Mouse (Mus musculus): Measurements from ENCODE around the gene Pias3. TPM values are rescaled to one million over a fixed set of nuclear protein-coding genes. Genes with fewer than 3 reads are reported as not detected.
A peak's percentile ranks its signal among the peaks of the same experiment; 100 is the strongest.
"Not testable (repeated sequence)": the region's sequence is repeated elsewhere in the genome, so short reads cannot be mapped to it uniquely, and the experiment has no call there.

Gene Pias3
- total RNA-seq (2014; fragmentation: Nextera tagmentation) (12.5 and 15.8 TPM in 2 replicates), total RNA-seq (2017) (5.5 and 7.3 TPM in 2 replicates), polyA plus RNA-seq (2012) (10.6 and 12.1 TPM in 2 replicates)

DNA sequence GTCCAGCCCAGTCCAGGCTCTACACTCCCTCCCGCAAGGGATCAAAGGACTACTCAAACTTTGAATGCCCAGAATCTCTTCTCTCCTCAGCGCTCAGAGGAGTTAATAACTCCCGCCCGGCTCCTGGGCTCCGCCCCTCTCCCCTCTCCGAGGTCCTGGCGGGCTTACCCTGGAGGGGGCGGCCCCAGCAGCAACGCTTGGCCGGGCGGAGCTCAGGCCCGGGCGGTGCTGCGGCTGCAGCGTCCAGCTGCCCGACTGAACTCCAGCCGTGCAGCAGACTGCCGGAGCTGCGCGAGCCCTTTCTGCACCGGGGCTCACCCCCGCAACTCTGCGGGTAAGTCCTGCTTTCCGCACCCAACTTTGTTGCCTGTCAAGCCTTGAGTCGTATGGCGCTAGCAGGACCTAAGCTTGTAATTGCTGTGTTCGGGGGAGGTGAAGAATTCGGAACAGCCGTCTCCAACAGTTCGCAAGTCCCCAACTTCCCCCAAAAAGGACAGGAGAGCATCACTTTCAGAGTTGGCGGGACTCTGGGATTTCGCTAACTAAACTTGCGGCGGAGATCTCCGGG lies at the start of gene Pias3:
TSS of gene Pias3 (plus strand) at position 187 of the 568 bp plus-strand sequence.
- H3K36me3 ChIP-seq (replicated peaks): peaks cover 17% of the 10 kb centered on the region
- H3K4me3 ChIP-seq (ENCODE audit: low read depth, low read length): peak within 1 kb of the TSS; percentile 85
- ATAC-seq (ENCODE audit: extremely low read depth, insufficient number of reproducible peaks, low FRiP score, poor library complexity, severe bottlenecking): peak; percentile 73
- DNase-seq (ENCODE audit: low spot score): peak; percentile 94
- peaks cover 22% of the 10 kb centered on the region for H3K4me1 ChIP-seq (ENCODE audit: insufficient read depth, low read depth, low read length)
- H3K27me3 ChIP-seq (ENCODE audit: insufficient read depth, low read length): peaks cover 7% of the 10 kb centered on the region
- no peaks in the 10 kb centered on the region for H3K9me3 ChIP-seq (replicated peaks)
- TF ChIP-seq TAL1 (conservative IDR thresholded peaks at IDR 0.05; ENCODE audit: low read depth, low read length) (no peak), POLR2AphosphoS5 (IDR thresholded peaks at IDR 0.05; ENCODE audit: insufficient replicate concordance, low read depth, low read length) (no peak), CTCF (IDR thresholded peaks at IDR 0.05; ENCODE audit: low read depth, low read length) (no peak), GATA2 (IDR thresholded peaks at IDR 0.05; ENCODE audit: borderline replicate concordance, low read depth, low read length) (no peak), GATA1 (IDR thresholded peaks at IDR 0.05; ENCODE audit: borderline replicate concordance, low read length) (no peak)

DNA sequence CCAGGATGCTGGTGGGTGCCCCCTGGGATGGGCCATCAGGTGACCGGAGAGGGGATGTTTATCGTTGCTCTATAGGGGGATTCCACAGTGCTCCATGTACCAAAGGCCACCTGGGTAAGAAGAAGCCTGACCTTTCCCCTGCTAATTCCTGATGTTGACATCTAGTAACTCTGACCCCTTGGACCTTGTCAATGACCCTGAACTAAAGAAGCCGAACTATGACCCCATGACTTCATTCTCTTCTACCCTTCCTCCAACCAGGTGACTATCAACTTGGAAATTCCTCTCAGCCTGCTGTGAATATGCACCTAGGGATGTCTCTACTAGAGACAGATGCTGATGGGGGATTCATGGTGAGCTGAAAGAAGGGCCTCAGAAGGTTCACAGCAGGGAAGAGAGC lies 48.8 kb upstream of the Pias3 start:
- Histone ChIP-seq H3K4me3 (ENCODE audit: low read depth, low read length) (no peak overlapping the region), H3K4me1 (ENCODE audit: insufficient read depth, low read depth, low read length) (peaks cover 10% of the 10 kb centered on the region; the same call in 1 of the 2 replicates), H3K27me3 (ENCODE audit: insufficient read depth, low read length) (no peaks in the 10 kb centered on the region; the same call in 1 of the 2 replicates), H3K36me3 (replicated peaks) (peaks cover 40% of the 10 kb centered on the region), H3K9me3 (replicated peaks) (no peaks in the 10 kb centered on the region)
- DNase-seq (ENCODE audit: low spot score) (no peak), ATAC-seq (ENCODE audit: extremely low read depth, insufficient number of reproducible peaks, low FRiP score, poor library complexity, severe bottlenecking) (no peak)
- no peak for TF ChIP-seq POLR2AphosphoS5 (IDR thresholded peaks at IDR 0.05; ENCODE audit: insufficient replicate concordance, low read depth, low read length)

DNA sequence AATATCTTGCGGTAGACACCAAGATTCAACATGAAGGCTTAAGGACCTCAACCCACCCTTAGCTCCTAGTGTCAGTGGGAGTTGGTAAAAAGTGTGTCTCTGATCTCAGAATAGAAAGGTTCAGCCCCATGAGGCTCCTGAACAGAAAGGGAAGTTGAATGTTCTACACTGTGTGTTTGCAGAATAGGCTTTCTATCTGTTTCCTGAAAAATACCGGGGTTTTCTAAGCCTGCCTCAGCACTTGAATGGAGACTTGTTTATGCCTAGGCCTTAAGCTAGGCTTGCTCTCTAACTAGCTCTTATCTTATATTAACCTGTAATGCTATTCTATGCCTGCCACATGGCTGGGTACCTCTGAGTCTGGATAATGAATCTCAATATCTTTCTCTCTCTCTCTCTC lies 35.3 kb upstream of the Pias3 start:
- no peak for ATAC-seq (ENCODE audit: extremely low read depth, insufficient number of reproducible peaks, low FRiP score, poor library complexity, severe bottlenecking)
- Histone ChIP-seq H3K4me1 (ENCODE audit: insufficient read depth, low read depth, low read length) (peaks cover 6% of the 10 kb centered on the region), H3K27me3 (ENCODE audit: insufficient read depth, low read length) (peaks cover 7% of the 10 kb centered on the region), H3K9me3 (replicated peaks) (no peaks in the 10 kb centered on the region), H3K4me3 (ENCODE audit: low read depth, low read length) (no peak overlapping the region), H3K36me3 (replicated peaks) (peaks cover 2% of the 10 kb centered on the region)
- no peak for TF ChIP-seq GATA2 (IDR thresholded peaks at IDR 0.05; ENCODE audit: borderline replicate concordance, low read depth, low read length)
- no peak for TF ChIP-seq GATA1 (IDR thresholded peaks at IDR 0.05; ENCODE audit: borderline replicate concordance, low read length)
- TF ChIP-seq TAL1 (conservative IDR thresholded peaks at IDR 0.05; ENCODE audit: low read depth, low read length): no peak
- no peak for TF ChIP-seq POLR2AphosphoS5 (IDR thresholded peaks at IDR 0.05; ENCODE audit: insufficient replicate concordance, low read depth, low read length)
- no peak for TF ChIP-seq CTCF (IDR thresholded peaks at IDR 0.05; ENCODE audit: low read depth, low read length)
- DNase-seq (ENCODE audit: low spot score): no peak

DNA sequence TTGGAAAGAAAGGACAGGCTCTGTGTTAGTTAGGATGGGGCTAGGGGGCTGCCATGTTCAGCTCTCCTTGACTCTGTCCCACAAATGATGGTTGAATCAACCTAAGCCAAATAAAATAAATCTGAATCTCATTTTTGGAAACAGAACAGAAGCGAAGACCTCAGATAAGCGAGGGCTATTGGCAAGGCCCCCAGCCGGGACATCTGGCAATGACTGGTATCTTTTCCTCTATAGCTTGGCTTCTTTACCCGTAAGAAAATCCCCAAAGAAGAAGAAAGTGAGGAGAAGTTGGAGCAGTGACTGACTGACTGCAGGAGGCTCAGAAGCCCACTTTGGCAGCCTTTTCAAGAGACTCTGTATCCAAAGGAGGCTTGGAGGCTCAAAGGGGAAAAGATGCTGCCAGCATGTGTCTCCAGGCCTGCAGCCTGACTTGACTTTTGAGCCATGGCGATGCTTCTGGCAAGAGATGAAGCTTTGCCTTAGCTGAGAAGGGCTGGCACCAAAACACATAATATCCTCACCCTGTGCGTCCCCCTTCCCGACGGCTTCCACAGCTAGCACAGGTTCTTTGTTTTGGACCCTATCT lies 33.4 kb upstream of the Pias3 start:
- DNase-seq (ENCODE audit: low spot score) (no peak), ATAC-seq (ENCODE audit: extremely low read depth, insufficient number of reproducible peaks, low FRiP score, poor library complexity, severe bottlenecking) (no peak)
- peaks cover 6% of the 10 kb centered on the region for H3K4me1 ChIP-seq (ENCODE audit: insufficient read depth, low read depth, low read length)
- H3K27me3 ChIP-seq (ENCODE audit: insufficient read depth, low read length): peaks cover 9% of the 10 kb centered on the region
- H3K4me3 ChIP-seq (ENCODE audit: low read depth, low read length): no peak overlapping the region
- H3K9me3 ChIP-seq (replicated peaks): no peaks in the 10 kb centered on the region
- H3K36me3 ChIP-seq (replicated peaks): no peaks in the 10 kb centered on the region
- TF ChIP-seq GATA2 (IDR thresholded peaks at IDR 0.05; ENCODE audit: borderline replicate concordance, low read depth, low read length) (no peak), TAL1 (conservative IDR thresholded peaks at IDR 0.05; ENCODE audit: low read depth, low read length) (no peak), POLR2AphosphoS5 (IDR thresholded peaks at IDR 0.05; ENCODE audit: insufficient replicate concordance, low read depth, low read length) (no peak), CTCF (IDR thresholded peaks at IDR 0.05; ENCODE audit: low read depth, low read length) (no peak), GATA1 (IDR thresholded peaks at IDR 0.05; ENCODE audit: borderline replicate concordance, low read length) (no peak)

DNA sequence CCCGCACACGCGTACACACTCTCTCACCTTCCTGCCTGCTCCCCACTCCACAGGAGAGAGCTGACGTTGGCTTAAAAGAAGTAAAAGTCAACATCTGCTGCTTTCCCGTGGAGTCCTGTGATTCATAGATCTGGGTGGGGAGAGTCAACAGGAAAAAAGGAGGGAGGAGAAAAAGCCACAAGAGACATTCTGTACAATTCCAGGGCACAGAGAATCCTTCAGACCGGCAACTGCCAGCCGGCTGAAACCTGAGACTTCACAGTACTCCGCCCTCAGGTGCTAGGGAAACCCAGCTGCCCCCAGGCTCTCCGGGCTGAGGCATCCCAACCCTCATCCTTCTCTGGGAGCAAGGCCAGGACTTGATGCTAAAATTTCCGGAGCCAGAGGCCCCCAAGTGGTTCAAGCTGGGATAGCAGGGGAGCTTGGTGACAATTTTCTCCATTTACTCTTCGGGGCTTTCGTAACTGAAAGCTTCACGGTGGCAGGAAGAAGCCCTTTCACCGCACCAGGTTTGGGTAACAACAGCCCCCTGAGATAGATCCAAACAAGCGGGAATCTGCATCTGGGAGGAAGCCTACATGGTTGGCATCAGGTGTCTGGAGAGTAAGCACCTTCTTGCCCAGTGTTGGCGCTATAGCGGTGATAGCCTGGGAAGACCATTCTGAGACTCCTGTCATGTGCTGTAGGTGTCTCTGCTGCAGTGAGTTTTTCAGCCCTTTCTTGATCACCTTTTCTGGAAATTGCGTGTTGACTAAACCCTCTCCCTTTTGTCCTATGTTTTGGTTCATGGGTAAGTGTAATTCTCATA lies 32.5 kb upstream of the Pias3 start:
- H3K4me3 ChIP-seq (ENCODE audit: low read depth, low read length): no peak overlapping the region
- TF ChIP-seq TAL1 (conservative IDR thresholded peaks at IDR 0.05; ENCODE audit: low read depth, low read length) (no peak), CTCF (IDR thresholded peaks at IDR 0.05; ENCODE audit: low read depth, low read length) (peak; percentile 52)
- peaks cover 6% of the 10 kb centered on the region for H3K4me1 ChIP-seq (ENCODE audit: insufficient read depth, low read depth, low read length)
- DNase-seq (ENCODE audit: low spot score) (peak; percentile 51), ATAC-seq (ENCODE audit: extremely low read depth, insufficient number of reproducible peaks, low FRiP score, poor library complexity, severe bottlenecking) (no peak)
- H3K27me3 ChIP-seq (ENCODE audit: insufficient read depth, low read length): peaks cover 9% of the 10 kb centered on the region
- H3K9me3 ChIP-seq (replicated peaks): no peaks in the 10 kb centered on the region
- H3K36me3 ChIP-seq (replicated peaks): no peaks in the 10 kb centered on the region

DNA sequence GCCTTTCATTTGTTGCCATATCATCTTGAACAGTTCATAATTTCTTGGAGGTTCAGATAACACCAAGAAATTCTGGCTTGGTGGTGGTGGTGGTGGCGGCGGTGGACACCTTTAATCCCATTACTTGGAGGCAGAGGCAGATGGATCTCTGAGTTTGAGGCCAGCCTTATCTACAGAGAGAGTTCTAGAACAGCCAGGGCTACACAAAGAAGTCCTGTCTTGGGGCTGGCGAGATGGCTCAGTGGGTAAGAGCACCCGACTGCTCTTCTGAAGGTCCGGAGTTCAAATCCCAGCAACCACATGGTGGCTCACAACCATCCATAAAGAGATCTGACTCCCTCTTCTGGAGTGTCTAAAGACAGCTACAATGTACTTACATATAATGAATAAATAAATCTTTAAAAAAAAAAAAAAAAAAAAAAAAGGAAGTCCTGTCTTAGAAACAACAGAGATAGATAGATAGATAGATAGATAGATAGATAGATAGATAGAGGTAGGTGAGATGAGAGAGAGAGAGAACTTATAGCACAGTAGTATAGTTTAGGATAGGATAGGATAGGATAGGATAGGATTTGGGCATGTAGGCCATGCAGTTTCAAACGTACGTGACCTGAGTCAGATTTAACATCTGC lies 30.3 kb upstream of the Pias3 start:
- Histone ChIP-seq H3K4me1 (ENCODE audit: insufficient read depth, low read depth, low read length) (peaks cover 18% of the 10 kb centered on the region), H3K27me3 (ENCODE audit: insufficient read depth, low read length) (peaks cover 21% of the 10 kb centered on the region)
- H3K4me3 ChIP-seq (ENCODE audit: low read depth, low read length); DNase-seq (ENCODE audit: low spot score); H3K9me3 ChIP-seq (replicated peaks); ATAC-seq (ENCODE audit: extremely low read depth, insufficient number of reproducible peaks, low FRiP score, poor library complexity, severe bottlenecking); H3K36me3 ChIP-seq (replicated peaks): not testable (repeated sequence)

Measured in G1E (cell line).